Mouse (Mus musculus): ENCODE results near the gene Cldn22. TPM values are rescaled to one million over a fixed set of nuclear protein-coding genes. Genes with fewer than 3 reads are reported as not detected.
A peak's percentile ranks its signal among the peaks of the same experiment; 100 is the strongest.
"Not testable (repeated sequence)": the region's sequence is repeated elsewhere in the genome, so short reads cannot be mapped to it uniquely, and the experiment has no call there.

Cldn22 gene
- polyA plus RNA-seq, 1 experiment from 2014 or later, result not detected

DNA sequence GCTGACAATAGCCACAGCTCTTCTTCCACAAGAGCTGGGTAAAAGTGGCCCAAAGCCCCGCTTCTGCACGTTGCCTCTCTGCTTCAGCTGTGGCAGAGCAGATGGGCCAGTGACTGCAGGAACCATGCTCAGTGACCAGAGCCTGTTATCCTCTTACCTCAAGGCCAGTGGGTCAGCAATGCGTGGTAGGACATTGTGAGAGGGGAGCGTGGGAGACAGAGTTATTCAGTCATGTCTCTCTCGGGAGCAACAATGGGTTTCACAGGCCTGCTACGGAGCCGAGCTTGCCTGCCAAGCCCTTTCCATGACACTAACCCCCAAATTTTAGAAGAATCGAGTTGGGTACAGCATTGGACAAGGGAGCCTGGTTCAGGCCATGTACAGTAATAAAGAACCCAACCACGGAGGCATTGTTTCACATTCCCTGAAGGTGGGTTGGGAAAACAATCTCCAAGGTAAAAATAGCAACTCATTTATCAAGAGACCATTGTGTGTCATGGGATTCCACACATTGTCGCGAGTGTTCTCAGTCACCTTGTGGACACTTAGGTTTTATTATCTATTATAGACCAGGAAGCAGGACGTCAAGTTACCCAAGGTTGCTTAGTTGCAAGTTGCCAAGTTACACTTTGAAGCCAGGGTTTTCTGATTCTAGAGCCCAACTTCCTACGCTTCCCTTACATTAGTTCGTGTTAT, 14.2 kb upstream of the Cldn22 start:
- 81% methylated on average over 14 of the region's 14 CpGs for WGBS

DNA sequence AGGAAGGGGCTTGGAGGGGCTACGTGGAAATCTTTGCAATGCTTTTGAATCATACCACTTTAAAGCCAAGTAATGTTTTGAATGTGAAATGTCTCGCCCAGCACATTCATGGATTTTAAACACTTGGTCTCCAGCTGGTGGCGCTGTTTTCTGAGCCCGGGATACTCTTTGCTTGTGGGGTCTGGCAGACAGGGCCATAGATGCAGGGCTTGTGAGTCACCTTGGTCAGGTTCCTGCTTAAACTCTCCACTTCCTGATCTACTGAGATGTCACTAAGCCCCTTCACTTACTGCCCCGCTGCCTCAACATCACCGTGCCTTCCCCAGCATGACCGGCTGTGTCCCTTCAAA, 13.6 kb upstream of the Cldn22 start:
- Histone ChIP-seq H3K27ac (no peak overlapping the region), H3K4me3 (no peak overlapping the region), H3K36me3 (no peaks in the 10 kb centered on the region), H3K9me3 (no peaks in the 10 kb centered on the region), H3K27me3 (no peaks in the 10 kb centered on the region), H3K4me2 (no peak overlapping the region), H3K9ac (no peak overlapping the region), H3K4me1 (peaks cover 6% of the 10 kb centered on the region; the same call in 1 of the 2 replicates)
- 76% methylated on average over 7 of the region's 7 CpGs for WGBS
- ATAC-seq (ENCODE audit: insufficient number of reproducible peaks, low FRiP score, low TSS enrichment, low read depth), result no peak

More for the DNA sequence above, 14.2 kb upstream of the Cldn22 start:
- no peak for ATAC-seq (ENCODE audit: insufficient number of reproducible peaks, low FRiP score, low TSS enrichment, low read depth)
- H3K4me2 ChIP-seq, result no peak overlapping the region
- no peaks in the 10 kb centered on the region for H3K27me3 ChIP-seq
- H3K4me3 ChIP-seq, result no peak overlapping the region
- no peak overlapping the region for H3K27ac ChIP-seq
- H3K4me1 ChIP-seq, result peaks cover 6% of the 10 kb centered on the region; the same call in 1 of the 2 replicates
- H3K36me3 ChIP-seq, result no peaks in the 10 kb centered on the region
- H3K9ac ChIP-seq, result no peak overlapping the region
- no peaks in the 10 kb centered on the region for H3K9me3 ChIP-seq

DNA sequence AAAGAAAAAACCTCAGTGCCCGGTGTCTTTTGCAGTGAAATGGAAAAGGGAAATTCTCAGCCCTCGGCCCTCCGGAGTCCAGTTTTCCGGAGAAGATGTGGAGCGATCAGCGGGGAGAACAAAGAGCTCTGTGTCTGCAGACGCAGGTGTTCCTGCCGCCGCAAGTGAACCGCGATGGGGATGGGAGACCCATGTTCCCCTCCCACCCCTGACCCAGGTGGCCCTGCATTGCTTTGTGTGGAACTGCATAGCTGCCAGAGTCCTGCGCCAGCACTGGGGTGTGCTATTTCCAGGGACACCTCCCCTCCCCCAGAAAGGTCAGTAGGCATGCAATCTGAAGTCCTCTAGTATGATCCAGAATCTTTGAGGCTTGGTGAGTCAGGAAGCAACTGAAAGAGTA, 13.1 kb upstream of the Cldn22 start:
- ATAC-seq (ENCODE audit: insufficient number of reproducible peaks, low FRiP score, low TSS enrichment, low read depth), result no peak
- H3K9me3 ChIP-seq, result no peaks in the 10 kb centered on the region
- peaks cover 6% of the 10 kb centered on the region; the same call in 1 of the 2 replicates for H3K4me1 ChIP-seq
- H3K4me2 ChIP-seq, result no peak overlapping the region
- H3K27ac ChIP-seq, result no peak overlapping the region
- H3K27me3 ChIP-seq, result no peaks in the 10 kb centered on the region
- H3K36me3 ChIP-seq, result no peaks in the 10 kb centered on the region
- no peak overlapping the region for H3K9ac ChIP-seq
- 68% methylated on average over 12 of the region's 12 CpGs for WGBS
- H3K4me3 ChIP-seq, result no peak overlapping the region

DNA sequence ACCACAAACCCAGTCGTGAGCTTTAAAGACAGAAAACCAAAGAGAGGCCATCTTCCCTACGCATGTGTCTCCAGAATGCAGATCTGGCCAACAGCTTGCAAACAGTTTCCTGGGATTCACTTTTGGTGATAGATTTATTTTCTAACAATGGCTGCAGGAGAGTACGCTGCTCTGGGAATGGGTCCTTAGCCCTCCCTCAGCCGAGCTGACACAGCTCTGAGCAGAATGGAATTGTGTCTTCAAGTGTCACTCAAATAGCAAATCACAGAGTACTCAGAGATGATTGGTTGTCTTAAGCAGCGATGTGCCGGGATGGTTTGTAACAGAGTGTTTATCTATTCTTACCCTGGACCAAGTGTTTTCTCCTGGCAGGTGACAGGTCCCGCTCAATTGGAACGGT, 5.2 kb upstream of the Cldn22 start:
- Histone ChIP-seq H3K27ac (no peak overlapping the region), H3K4me1 (peaks cover under 1% of the 10 kb centered on the region), H3K27me3 (no peaks in the 10 kb centered on the region), H3K9ac (no peak overlapping the region), H3K4me2 (no peak overlapping the region), H3K9me3 (no peaks in the 10 kb centered on the region), H3K4me3 (no peak overlapping the region), H3K36me3 (no peaks in the 10 kb centered on the region)
- no peak for ATAC-seq (ENCODE audit: insufficient number of reproducible peaks, low FRiP score, low TSS enrichment, low read depth)
- 86% methylated on average over 8 of the region's 8 CpGs for WGBS

DNA sequence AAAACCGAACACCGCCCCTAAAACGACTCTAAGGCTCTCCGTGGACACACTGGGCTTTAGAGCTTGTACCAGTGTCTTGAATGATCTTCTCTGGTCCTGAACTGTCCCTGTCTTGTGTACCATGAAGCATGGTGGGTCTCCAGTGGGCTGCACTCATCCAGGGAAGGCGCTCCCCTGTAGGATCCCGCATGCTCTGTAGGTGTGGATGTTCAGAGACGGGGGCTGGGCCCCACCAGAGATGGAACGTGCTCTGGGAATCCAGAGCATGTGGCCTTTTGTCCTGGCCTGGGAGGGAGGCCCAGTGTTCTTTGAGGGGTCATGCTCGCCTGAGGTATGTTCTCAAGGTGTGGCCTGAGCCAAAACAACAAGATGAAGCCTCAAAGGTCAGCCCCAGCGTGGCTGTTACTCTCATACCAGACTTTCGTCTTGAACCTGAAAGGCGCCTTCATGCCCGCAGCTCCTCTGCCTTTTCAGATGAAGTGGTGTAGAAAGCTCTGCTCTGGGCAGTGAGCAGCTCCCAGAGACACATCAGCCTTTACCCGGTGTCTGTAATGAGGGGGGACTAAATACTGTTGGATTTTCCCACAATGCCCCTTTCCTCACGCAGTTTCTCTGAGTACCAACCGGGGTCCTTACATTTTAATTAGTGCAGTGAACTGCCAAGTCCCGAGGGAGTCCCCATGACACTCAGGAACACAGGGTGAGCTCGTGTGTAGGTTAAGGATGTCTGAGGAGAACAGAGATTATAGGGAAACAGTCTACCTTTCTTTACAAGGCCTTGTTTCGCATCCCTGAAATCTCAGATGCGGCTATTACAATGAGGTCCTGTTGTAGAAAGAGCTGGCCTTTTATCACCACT, 3.1 kb upstream of the Cldn22 start:
- H3K4me1 ChIP-seq, result peaks cover 3% of the 10 kb centered on the region
- no peak overlapping the region for H3K4me3 ChIP-seq
- no peaks in the 10 kb centered on the region for H3K27me3 ChIP-seq
- H3K4me2 ChIP-seq, result no peak overlapping the region
- WGBS, result 83% methylated on average over 20 of the region's 20 CpGs
- no peak overlapping the region for H3K27ac ChIP-seq
- H3K36me3 ChIP-seq, result no peaks in the 10 kb centered on the region
- H3K9ac ChIP-seq, result no peak overlapping the region
- H3K9me3 ChIP-seq, result no peaks in the 10 kb centered on the region
- ATAC-seq (ENCODE audit: insufficient number of reproducible peaks, low FRiP score, low TSS enrichment, low read depth), result no peak

DNA sequence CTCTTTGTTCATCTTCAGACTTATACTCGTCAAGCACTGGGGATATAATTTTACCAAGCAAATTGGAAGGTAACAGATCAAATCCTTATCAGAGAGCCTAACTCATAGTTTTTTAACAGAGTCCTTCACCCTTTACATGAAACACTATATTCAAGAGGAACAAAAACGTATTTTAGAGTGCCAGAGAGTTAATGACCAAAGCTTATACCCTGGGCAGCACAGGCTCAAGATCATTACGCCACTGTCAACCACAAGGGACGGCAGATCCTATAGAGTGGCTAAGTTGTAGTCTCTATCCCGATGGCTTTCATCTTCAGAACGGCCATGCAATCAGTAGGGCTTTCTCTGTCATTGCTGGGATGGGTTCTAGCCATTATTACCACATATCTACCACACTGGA, 2.4 kb upstream of the Cldn22 start, which contains the start of gene Cldn24:
TSS of gene Cldn24 (plus strand) at position 301 of the 400 bp plus-strand sequence.
- no peak within 1 kb of the TSS for H3K4me2 ChIP-seq
- no peaks in the 10 kb centered on the region for H3K27me3 ChIP-seq
- peaks cover 3% of the 10 kb centered on the region for H3K4me1 ChIP-seq
- H3K36me3 ChIP-seq, result no peaks in the 10 kb centered on the region
- H3K9ac ChIP-seq, result no peak within 1 kb of the TSS
- no peak within 1 kb of the TSS for H3K4me3 ChIP-seq
- ATAC-seq (ENCODE audit: insufficient number of reproducible peaks, low FRiP score, low TSS enrichment, low read depth), result no peak
- 80% methylated on average over 6 of the region's 6 CpGs for WGBS
- H3K9me3 ChIP-seq, result no peaks in the 10 kb centered on the region
- H3K27ac ChIP-seq, result no peak within 1 kb of the TSS

DNA sequence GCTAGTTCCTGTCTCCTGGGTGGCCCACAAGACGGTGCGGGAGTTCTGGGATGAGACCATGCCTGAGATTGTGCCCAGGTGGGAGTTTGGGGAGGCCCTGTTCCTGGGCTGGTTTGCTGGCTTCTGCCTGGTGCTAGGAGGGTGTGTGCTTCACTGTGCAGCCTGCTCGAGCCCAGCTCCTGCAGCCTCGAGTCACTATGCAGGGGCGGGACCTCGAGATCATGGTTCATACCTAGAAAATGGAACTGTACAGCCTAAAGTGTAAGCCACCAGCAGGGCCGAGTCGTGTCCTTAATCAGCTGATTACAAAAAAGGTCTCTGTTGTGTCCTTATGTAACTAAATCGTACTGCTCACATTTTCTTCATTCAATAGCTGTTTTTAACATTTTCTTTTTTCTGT, 1.7 kb upstream of the Cldn22 start:
- H3K4me3 ChIP-seq; H3K9me3 ChIP-seq; H3K4me2 ChIP-seq; H3K9ac ChIP-seq; ATAC-seq (ENCODE audit: insufficient number of reproducible peaks, low FRiP score, low TSS enrichment, low read depth); H3K27ac ChIP-seq; H3K4me1 ChIP-seq; H3K36me3 ChIP-seq; H3K27me3 ChIP-seq: not testable (repeated sequence)
- WGBS, result 75% methylated on average over 7 of the region's 9 CpGs

DNA sequence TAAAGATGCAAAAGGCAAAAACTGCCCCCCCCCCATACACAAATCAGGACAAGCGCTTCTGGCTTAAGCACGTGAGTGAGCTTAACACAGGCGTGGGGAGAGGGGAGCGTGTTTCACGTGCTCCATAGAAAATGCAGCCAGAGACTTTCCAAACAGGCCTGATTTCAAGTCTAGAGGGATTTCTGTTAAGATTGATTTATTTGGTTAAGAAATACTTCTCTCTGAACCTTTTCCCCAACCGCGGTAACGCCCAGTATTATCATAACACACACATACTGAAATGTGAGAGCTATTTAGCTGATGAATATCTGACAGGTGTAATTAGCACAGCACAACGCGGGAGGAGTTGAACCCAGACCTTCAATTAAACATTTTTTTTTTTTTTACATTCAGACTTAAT, 505 bp upstream of the Cldn22 start:
- no peak for ATAC-seq (ENCODE audit: insufficient number of reproducible peaks, low FRiP score, low TSS enrichment, low read depth)
- no peak overlapping the region for H3K4me2 ChIP-seq
- peaks cover 12% of the 10 kb centered on the region for H3K36me3 ChIP-seq
- no peaks in the 10 kb centered on the region for H3K9me3 ChIP-seq
- WGBS, result 52% methylated on average over 10 of the region's 10 CpGs
- 0 out of 2 replicates have a peak overlapping the region, but pooled peaks have one; percentile 22 for H3K27ac ChIP-seq
- no peak overlapping the region for H3K9ac ChIP-seq
- H3K27me3 ChIP-seq, result no peaks in the 10 kb centered on the region
- H3K4me3 ChIP-seq, result no peak overlapping the region
- peaks cover 3% of the 10 kb centered on the region for H3K4me1 ChIP-seq

DNA sequence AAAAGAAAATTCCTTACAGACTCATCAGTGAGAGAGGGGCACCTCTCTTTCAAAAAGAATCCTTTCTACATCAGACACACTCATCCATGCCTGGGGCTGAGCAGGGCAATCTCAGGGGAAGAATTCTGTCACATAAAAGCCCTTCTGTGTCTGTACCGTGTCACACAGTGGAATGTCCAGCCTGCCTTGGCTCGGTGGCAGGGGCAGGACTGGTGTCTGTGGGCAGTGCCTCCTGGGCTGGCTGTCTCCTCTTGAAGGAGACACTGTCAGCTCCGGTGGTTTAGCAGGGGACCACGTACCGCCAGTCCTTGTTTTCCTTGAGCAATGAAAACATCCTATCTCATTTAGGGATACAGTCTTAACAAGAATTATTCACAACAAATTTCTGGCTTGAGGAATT, 1.3 kb downstream of the Cldn22 start:
- no peak overlapping the region for H3K4me3 ChIP-seq
- 61% methylated on average over 5 of the region's 5 CpGs for WGBS

DNA sequence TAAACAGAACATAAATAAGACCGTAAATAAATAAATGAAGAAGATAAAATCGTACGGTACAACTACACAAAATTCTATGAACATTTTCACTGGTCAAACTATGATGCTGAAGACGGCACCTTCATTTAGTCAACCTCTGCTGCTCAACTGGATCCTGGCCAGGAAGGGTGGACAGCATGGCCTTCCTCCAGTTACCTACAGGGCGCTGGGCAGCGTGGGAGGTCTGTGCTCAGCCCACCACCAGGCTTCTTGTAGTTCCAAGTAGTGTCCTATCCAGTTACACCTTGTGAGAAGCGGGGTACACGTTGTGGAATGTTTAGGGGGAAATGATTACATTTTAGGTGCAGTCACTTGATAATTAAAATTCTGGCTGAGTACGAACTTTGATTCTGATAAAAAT, 2.6 kb downstream of the Cldn22 start:
- H3K4me1 ChIP-seq, result peaks cover 3% of the 10 kb centered on the region
- peaks cover 40% of the 10 kb centered on the region for H3K36me3 ChIP-seq
- ATAC-seq (ENCODE audit: insufficient number of reproducible peaks, low FRiP score, low TSS enrichment, low read depth), result no peak
- no peak overlapping the region for H3K4me3 ChIP-seq
- H3K27me3 ChIP-seq, result no peaks in the 10 kb centered on the region
- no peak overlapping the region for H3K27ac ChIP-seq
- WGBS, result 80% methylated on average over 9 of the region's 9 CpGs
- H3K4me2 ChIP-seq, result no peak overlapping the region
- no peaks in the 10 kb centered on the region for H3K9me3 ChIP-seq
- no peak overlapping the region for H3K9ac ChIP-seq

More for the DNA sequence above, 1.3 kb downstream of the Cldn22 start:
- no peak overlapping the region for H3K9ac ChIP-seq
- no peak overlapping the region for H3K27ac ChIP-seq
- H3K4me1 ChIP-seq, result peaks cover 3% of the 10 kb centered on the region
- ATAC-seq (ENCODE audit: insufficient number of reproducible peaks, low FRiP score, low TSS enrichment, low read depth), result no peak
- H3K9me3 ChIP-seq, result no peaks in the 10 kb centered on the region
- peaks cover 29% of the 10 kb centered on the region for H3K36me3 ChIP-seq
- no peak overlapping the region for H3K4me2 ChIP-seq
- no peaks in the 10 kb centered on the region for H3K27me3 ChIP-seq

DNA sequence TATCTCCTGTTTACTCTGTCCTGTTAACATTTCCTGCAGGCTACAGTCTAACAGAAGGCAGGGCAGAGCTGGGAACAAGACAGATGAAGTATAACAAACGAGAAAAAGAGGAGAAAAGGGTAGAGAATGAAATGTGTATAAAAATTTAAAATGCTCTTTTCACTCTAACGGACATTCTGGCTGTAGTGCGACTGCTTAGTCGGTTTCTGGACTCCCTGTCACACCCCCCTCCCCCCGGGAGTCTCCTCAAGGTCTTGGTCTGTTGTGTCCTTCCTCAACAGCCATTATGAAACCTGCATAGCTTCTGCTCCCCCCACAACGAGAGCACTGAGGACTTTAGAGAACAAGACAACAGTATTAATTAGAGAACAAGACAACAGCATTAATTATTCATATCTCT, 8.3 kb downstream of the Cldn22 start:
- peaks cover 45% of the 10 kb centered on the region for H3K36me3 ChIP-seq

DNA sequence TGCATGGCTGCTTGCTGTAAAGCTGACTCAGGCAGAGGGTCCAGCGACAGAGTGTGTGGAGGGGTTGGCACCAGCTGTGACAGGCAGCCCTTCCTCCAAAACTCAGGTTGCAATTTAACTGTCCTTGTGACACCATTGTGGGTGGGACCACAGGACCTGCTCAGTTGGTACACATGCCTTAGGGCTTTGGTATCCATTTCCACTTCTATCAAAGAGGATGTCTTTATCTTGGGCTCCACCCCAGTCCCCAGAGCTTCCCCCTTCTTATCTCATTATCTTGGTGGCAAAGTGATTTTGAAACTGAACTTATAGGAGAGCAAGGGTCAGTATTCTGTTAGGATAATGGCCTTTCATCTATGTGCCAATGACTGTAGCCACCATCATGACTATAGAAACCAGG, 9.7 kb downstream of the Cldn22 start:
- no peak overlapping the region for H3K4me3 ChIP-seq
- H3K4me1 ChIP-seq, result peaks cover 15% of the 10 kb centered on the region; the same call in 1 of the 2 replicates
- H3K9ac ChIP-seq, result no peak overlapping the region
- H3K27me3 ChIP-seq, result no peaks in the 10 kb centered on the region
- H3K9me3 ChIP-seq, result no peaks in the 10 kb centered on the region
- H3K36me3 ChIP-seq, result peaks cover 37% of the 10 kb centered on the region
- no peak overlapping the region for H3K4me2 ChIP-seq
- 56% methylated on average over 1 of the region's 1 CpGs for WGBS
- H3K27ac ChIP-seq, result no peak overlapping the region
- ATAC-seq (ENCODE audit: insufficient number of reproducible peaks, low FRiP score, low TSS enrichment, low read depth), result no peak

More for the DNA sequence above, 8.3 kb downstream of the Cldn22 start:
- Histone ChIP-seq H3K9ac (no peak overlapping the region), H3K4me2 (no peak overlapping the region), H3K27me3 (no peaks in the 10 kb centered on the region), H3K4me3 (no peak overlapping the region), H3K27ac (no peak overlapping the region), H3K9me3 (no peaks in the 10 kb centered on the region), H3K4me1 (peaks cover 15% of the 10 kb centered on the region; the same call in 1 of the 2 replicates)
- 85% methylated on average over 6 of the region's 6 CpGs for WGBS
- no peak for ATAC-seq (ENCODE audit: insufficient number of reproducible peaks, low FRiP score, low TSS enrichment, low read depth)
